Mouse (Mus musculus) myocyte (in vitro differentiated cells): ENCODE measurements around the gene Rimklb.

Source experiments
- CEBPB ChIP-seq: IDR thresholded peaks from 2 replicates; pipeline ENCODE4 v1.6.1; 2011; ENCODE audit warnings: mild to moderate bottlenecking, moderate library complexity; ENCODE audit not compliant: poor library complexity, insufficient read depth, severe bottlenecking
- POLR2A ChIP-seq: IDR thresholded peaks from one replicate; pipeline ENCODE4 v1.6.1; 2011; ENCODE audit warnings: low read depth, mild to moderate bottlenecking, control low read depth, moderate library complexity; ENCODE audit not compliant: insufficient read length
- POLR2AphosphoS2 ChIP-seq: IDR thresholded peaks from one replicate; pipeline ENCODE4 v1.6.1; 2011; ENCODE audit warnings: low read depth, control low read depth; ENCODE audit not compliant: insufficient read length
- REST ChIP-seq: IDR thresholded peaks from one replicate; pipeline ENCODE4 v1.6.1; 2011; ENCODE audit warnings: mild to moderate bottlenecking, control low read depth, moderate library complexity; ENCODE audit not compliant: insufficient read depth, insufficient read length
- TCF12 ChIP-seq: IDR thresholded peaks from one replicate; pipeline ENCODE4 v1.6.1; 2011; ENCODE audit warnings: mild to moderate bottlenecking, control low read depth; ENCODE audit not compliant: poor library complexity, insufficient read depth, severe bottlenecking

DNA sequence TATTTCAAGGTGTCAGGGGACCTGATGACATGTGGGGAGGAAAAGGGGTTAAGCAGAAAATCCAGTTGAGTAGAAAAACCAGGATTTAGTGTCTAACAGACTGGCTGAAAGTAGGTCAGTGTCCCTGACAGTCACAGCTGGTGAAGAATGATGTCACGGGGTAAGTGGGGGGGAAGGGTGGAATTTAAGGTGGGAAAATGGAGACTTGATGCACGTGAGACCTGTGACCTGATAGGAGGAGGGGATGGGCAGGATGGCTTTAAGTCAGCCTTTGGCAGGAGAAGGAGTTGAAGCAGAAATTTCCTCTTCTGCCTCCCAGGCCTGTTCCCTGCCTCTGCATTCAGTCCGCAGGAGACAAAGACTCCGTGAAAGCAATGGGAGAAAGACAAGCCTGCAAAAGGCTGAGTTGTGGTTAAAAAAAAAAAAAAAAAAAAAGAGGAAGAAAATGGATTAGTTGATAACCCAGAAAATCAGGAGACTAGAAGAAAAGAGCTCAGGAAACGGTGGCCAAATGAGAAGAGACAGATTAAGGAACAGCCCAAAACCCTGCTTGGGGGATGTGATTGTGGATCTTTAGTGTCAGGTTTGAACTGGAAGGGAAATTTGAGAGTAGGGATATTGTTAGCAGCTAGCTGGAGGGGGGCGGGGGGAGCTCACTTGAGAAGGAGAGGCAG, 4.6 kb downstream of the Rimklb start:
- TF ChIP-seq POLR2AphosphoS2 (no peak), REST (no peak), TCF12 (no peak), POLR2A (no peak), CEBPB (no peak)
